Mouse (Mus musculus) forebrain, embryonic 10.5 days (tissue): ENCODE data around the gene Shbg. TPM values are rescaled to one million over a fixed set of nuclear protein-coding genes. Genes with fewer than 3 reads are reported as not detected.
A peak's percentile ranks its signal among the peaks of the same experiment; 100 is the strongest.

Experiments used
- DNase-seq: peaks from one replicate; pipeline ENCODE4 v3.0.0-alpha.2; 2017; ENCODE audit warnings: low spot score; ENCODE audit errors: extremely low spot score
- H3K27ac ChIP-seq: fragments of 300-500 bp; sonication (generic); 2 replicates; pipeline ENCODE4 v1.5.1; 2016; ENCODE audit warnings: mild to moderate bottlenecking
- H3K27me3 ChIP-seq: fragments of 300-500 bp; sonication (generic); 2 replicates; pipeline ENCODE4 v1.6.1; 2016; ENCODE audit warnings: mild to moderate bottlenecking; ENCODE audit not compliant: poor library complexity, severe bottlenecking
- H3K36me3 ChIP-seq: fragments of 300-500 bp; sonication (generic); replicated peaks from 2 replicates; pipeline ENCODE4 v1.6.1; 2016; ENCODE audit warnings: mild to moderate bottlenecking, moderate library complexity
- H3K4me1 ChIP-seq: fragments of 300-500 bp; sonication (generic); 2 replicates; pipeline ENCODE4 v1.6.1; 2016
- H3K4me3 ChIP-seq: fragments of 300-500 bp; sonication (generic); 2 replicates; pipeline ENCODE4 v1.5.1; 2016; ENCODE audit warnings: mild to moderate bottlenecking, moderate library complexity
- H3K9me3 ChIP-seq: fragments of 300-500 bp; sonication (generic); 2 replicates; pipeline ENCODE4 v1.6.1; 2016; ENCODE audit warnings: mild to moderate bottlenecking, moderate library complexity
- WGBS: fragments of 180-500 bp; shearing (Covaris S2); methylation state at CpG from one replicate; pipeline ENCODE4 v1.1.7; 2016; 5-methylcytosine and 5-hydroxymethylcytosine counted together
- microRNA counts: library from miRNA; unstranded; fragments of <30 nt; microRNA quantifications from one replicate; lab custom pipeline; 2017
- microRNA-seq: library from miRNA; unstranded; fragments of <30 nt; microRNA quantifications from one replicate; pipeline ENCODE4, GENCODE M21; 2017
- polyA plus RNA-seq: library from polyadenylated mRNA; unstranded; fragments of >200 nt; fragmentation: Nextera tagmentation; extraction: Ambion mirVana; gene quantifications from 2 replicates; pipeline ENCODE4 v1.2.1, GENCODE M21; 2016

Gene Shbg
- polyA plus RNA-seq, 1 experiment from 2014 or later, result not detected

- 83% methylated on average over 8 of the region's 8 CpGs for WGBS
- no peak for DNase-seq
- Histone ChIP-seq H3K27ac (no peak overlapping the region), H3K36me3 (peaks cover 91% of the 10 kb centered on the region), H3K9me3 (no peaks in the 10 kb centered on the region; the same call in 1 of the 2 replicates), H3K4me1 (peaks cover 60% of the 10 kb centered on the region), H3K4me3 (no peak overlapping the region), H3K27me3 (peaks cover 27% of the 10 kb centered on the region)
These were observed 52.6 kb downstream of the Shbg start for GRCm38 (mm10) chr11:69565131-69565530.

MicroRNA genes within 50 kb of the gene (microRNA counts, 519-probe panel; counts per million panel counts)
- 341 counts per million, percentile 65 among the panel's probes with 10 or more counts for microRNA mmu-miR-1934 (lab: Ali Mortazavi, UCI)
- microRNA mmu-miR-467f (lab: Ali Mortazavi, UCI), result 1,861 counts per million, percentile 67 among the panel's probes with 10 or more counts

Small RNA genes lying within 50 kb of the gene (microRNA-seq; reads per million reads assigned to microRNA genes)
- gene Mir1934, result 4.5 reads per million, percentile 11 among the genes with 10 or more reads in this experiment
- gene Mir467f, result not detected

Other genes starting within 250 kb of the Shbg start
- 40.7 and 44.9 TPM in 2 replicates for gene Chd3, start 248.5 kb downstream of the Shbg start, polyA plus RNA-seq
- 131 and 136 TPM in 2 replicates for gene Naa38, start 222.4 kb downstream of the Shbg start, polyA plus RNA-seq
- 47.3 and 54.6 TPM in 2 replicates for gene Cyb5d1, start 222.3 kb downstream of the Shbg start, polyA plus RNA-seq
- 23.3 and 23.4 TPM in 2 replicates for gene Tmem88, start 219.7 kb downstream of the Shbg start, polyA plus RNA-seq
- gene Kdm6b, start 204.2 kb downstream of the Shbg start, polyA plus RNA-seq, result 31.7 TPM in 2 replicates
- 1.5 TPM in 2 replicates for gene Dnah2, start 68.8 kb downstream of the Shbg start, polyA plus RNA-seq
- gene Efnb3, start 57.7 kb downstream of the Shbg start, polyA plus RNA-seq, result 27.9 and 28.7 TPM in 2 replicates
- 46.4 and 51.1 TPM in 2 replicates for gene Wrap53, start 37.6 kb downstream of the Shbg start, polyA plus RNA-seq
- 192 and 194 TPM in 2 replicates for gene Trp53, start 37.5 kb downstream of the Shbg start, polyA plus RNA-seq
- gene Atp1b2, start 12.0 kb downstream of the Shbg start, polyA plus RNA-seq, result 4.3 and 4.6 TPM in 2 replicates
- 13.7 and 15.4 TPM in 2 replicates for gene Sat2, start 4.1 kb upstream of the Shbg start, polyA plus RNA-seq
- gene Fxr2, start 15.1 kb upstream of the Shbg start, polyA plus RNA-seq, result 32.5 and 34.6 TPM in 2 replicates
- gene Sox15, start 37.4 kb upstream of the Shbg start, polyA plus RNA-seq, result not detected in 2 replicates
- 81.8 and 82.9 TPM in 2 replicates for gene Mpdu1, start 44.7 kb upstream of the Shbg start, polyA plus RNA-seq
- 5.5 and 5.8 TPM in 2 replicates for gene Cd68, start 48.2 kb upstream of the Shbg start, polyA plus RNA-seq
- gene Eif4a1, start 54.5 kb upstream of the Shbg start, polyA plus RNA-seq, result 725 and 747 TPM in 2 replicates
- 127 and 128 TPM in 2 replicates for gene Senp3, start 64.2 kb upstream of the Shbg start, polyA plus RNA-seq
- gene Tnfsf13, start 67.9 kb upstream of the Shbg start, polyA plus RNA-seq, result 0.20 TPM in 1 of 2 replicates, not detected in the other
- gene Tnfsf12, start 77.9 kb upstream of the Shbg start, polyA plus RNA-seq, result 1.1 and 1.6 TPM in 2 replicates
- gene Tnfsfm13, start 78.2 kb upstream of the Shbg start, polyA plus RNA-seq, result 0.44 and 0.55 TPM in 2 replicates
- gene Polr2a, start 140.7 kb upstream of the Shbg start, polyA plus RNA-seq, result 32.9 and 34.5 TPM in 2 replicates
- gene Slc35g3, start 144.1 kb upstream of the Shbg start, polyA plus RNA-seq, result 0.14 TPM in 1 of 2 replicates, not detected in the other
- 0.46 and 0.77 TPM in 2 replicates for gene Zbtb4, start 148.0 kb upstream of the Shbg start, polyA plus RNA-seq
- 1.0 and 1.5 TPM in 2 replicates for gene Chrnb1, start 178.0 kb upstream of the Shbg start, polyA plus RNA-seq
- 0.73 TPM in 2 replicates for gene Fgf11, start 184.0 kb upstream of the Shbg start, polyA plus RNA-seq
- gene Tmem102, start 187.7 kb upstream of the Shbg start, polyA plus RNA-seq, result 0.71 and 0.95 TPM in 2 replicates
- gene Gm39566, start 197.4 kb upstream of the Shbg start, polyA plus RNA-seq, result not detected in 2 replicates
- gene Spem2, start 200.6 kb upstream of the Shbg start, polyA plus RNA-seq, result not detected in 2 replicates
- gene Spem1, start 204.3 kb upstream of the Shbg start, polyA plus RNA-seq, result 0.19 TPM in 1 of 2 replicates, not detected in the other
- gene Nlgn2, start 219.9 kb upstream of the Shbg start, polyA plus RNA-seq, result 4.7 and 5.2 TPM in 2 replicates
- 259 and 290 TPM in 2 replicates for gene Tmem256, start 220.6 kb upstream of the Shbg start, polyA plus RNA-seq
- gene Plscr3, start 228.5 kb upstream of the Shbg start, polyA plus RNA-seq, result 67.5 and 67.6 TPM in 2 replicates
- 0.79 and 1.9 TPM in 2 replicates for gene Tnk1, start 240.8 kb upstream of the Shbg start, polyA plus RNA-seq